Mouse (Mus musculus): ENCODE measurements around the gene Tbc1d8. TPM values are rescaled to one million over a fixed set of nuclear protein-coding genes. Genes with fewer than 3 reads are reported as not detected.

Gene Tbc1d8
- polyA plus RNA-seq, 1 experiment from 2014 or later, result 11.7 TPM

- Histone ChIP-seq H3K9ac (no peak overlapping the region), H3K27me3 (replicated peaks) (no peaks in the 10 kb centered on the region), H3K4me3 (no peak overlapping the region), H3K36me3 (peaks cover 71% of the 10 kb centered on the region), H3K4me2 (no peak overlapping the region), H3K9me3 (no peaks in the 10 kb centered on the region), H3K27ac (replicated peaks) (no peak overlapping the region), H3K4me1 (peaks cover 5% of the 10 kb centered on the region)
- no peak for ATAC-seq (ENCODE audit: extremely low read depth, insufficient number of reproducible peaks, low FRiP score, low TSS enrichment)
- 91% methylated on average over 9 of the region's 9 CpGs for WGBS
These were observed 101.8 kb downstream of the Tbc1d8 start for GRCm38 (mm10) chr1:39376726-39377240.

GRCm38 (mm10) chr1:39376121-39376520 is 102.4 kb downstream of the Tbc1d8 start:
- peaks cover 77% of the 10 kb centered on the region for H3K36me3 ChIP-seq
- WGBS, result 82% methylated on average over 7 of the region's 7 CpGs
- no peak for ATAC-seq (ENCODE audit: extremely low read depth, insufficient number of reproducible peaks, low FRiP score, low TSS enrichment)

GRCm38 (mm10) chr1:39374231-39374809 is 104.2 kb downstream of the Tbc1d8 start:
- H3K36me3 ChIP-seq, result peaks cover 89% of the 10 kb centered on the region
- ATAC-seq (ENCODE audit: extremely low read depth, insufficient number of reproducible peaks, low FRiP score, low TSS enrichment), result no peak
- H3K9me3 ChIP-seq, result no peaks in the 10 kb centered on the region
- no peak overlapping the region for H3K9ac ChIP-seq
- H3K27ac ChIP-seq (replicated peaks), result no peak overlapping the region
- WGBS, result 78% methylated on average over 5 of the region's 5 CpGs
- H3K4me1 ChIP-seq, result peaks cover 14% of the 10 kb centered on the region
- no peaks in the 10 kb centered on the region for H3K27me3 ChIP-seq (replicated peaks)
- H3K4me3 ChIP-seq, result no peak overlapping the region
- H3K4me2 ChIP-seq, result no peak overlapping the region

More at GRCm38 (mm10) chr1:39376121-39376520, 102.4 kb downstream of the Tbc1d8 start:
- Histone ChIP-seq H3K9me3 (no peaks in the 10 kb centered on the region), H3K4me2 (no peak overlapping the region), H3K4me3 (no peak overlapping the region), H3K9ac (no peak overlapping the region), H3K27ac (replicated peaks) (no peak overlapping the region), H3K27me3 (replicated peaks) (no peaks in the 10 kb centered on the region), H3K4me1 (peaks cover 5% of the 10 kb centered on the region)

GRCm38 (mm10) chr1:39373378-39373777 is 105.2 kb downstream of the Tbc1d8 start:
- H3K4me2 ChIP-seq, result no peak overlapping the region
- no peak for ATAC-seq (ENCODE audit: extremely low read depth, insufficient number of reproducible peaks, low FRiP score, low TSS enrichment)
- H3K4me3 ChIP-seq, result no peak overlapping the region
- no peak overlapping the region for H3K27ac ChIP-seq (replicated peaks)
- no peaks in the 10 kb centered on the region for H3K27me3 ChIP-seq (replicated peaks)
- H3K9ac ChIP-seq, result no peak overlapping the region
- WGBS, result 73% methylated on average over 4 of the region's 4 CpGs
- peaks cover 87% of the 10 kb centered on the region for H3K36me3 ChIP-seq
- peaks cover 16% of the 10 kb centered on the region for H3K4me1 ChIP-seq
- no peaks in the 10 kb centered on the region for H3K9me3 ChIP-seq

GRCm38 (mm10) chr1:39372220-39372843 is 106.2 kb downstream of the Tbc1d8 start:
- WGBS, result 76% methylated on average over 8 of the region's 8 CpGs
- H3K36me3 ChIP-seq, result peaks cover 77% of the 10 kb centered on the region

GRCm38 (mm10) chr1:39370431-39370830 is 108.1 kb downstream of the Tbc1d8 start:
- WGBS, result 73% methylated on average over 6 of the region's 6 CpGs
- Histone ChIP-seq H3K36me3 (peaks cover 63% of the 10 kb centered on the region), H3K27ac (replicated peaks) (no peak overlapping the region), H3K4me1 (peaks cover 22% of the 10 kb centered on the region), H3K4me3 (no peak overlapping the region), H3K9me3 (no peaks in the 10 kb centered on the region), H3K27me3 (replicated peaks) (no peaks in the 10 kb centered on the region), H3K4me2 (no peak overlapping the region), H3K9ac (peak overlapping the region; percentile 65)
- ATAC-seq (ENCODE audit: extremely low read depth, insufficient number of reproducible peaks, low FRiP score, low TSS enrichment), result no peak

More at GRCm38 (mm10) chr1:39372220-39372843, 106.2 kb downstream of the Tbc1d8 start:
- no peak for ATAC-seq (ENCODE audit: extremely low read depth, insufficient number of reproducible peaks, low FRiP score, low TSS enrichment)
- Histone ChIP-seq H3K4me1 (peaks cover 16% of the 10 kb centered on the region), H3K27ac (replicated peaks) (0 out of 2 replicates have a peak overlapping the region, but pooled peaks have one; percentile 20), H3K27me3 (replicated peaks) (no peaks in the 10 kb centered on the region), H3K9me3 (no peaks in the 10 kb centered on the region), H3K9ac (no peak overlapping the region; the same call in 1 of the 2 replicates), H3K4me2 (no peak overlapping the region), H3K4me3 (no peak overlapping the region)

GRCm38 (mm10) chr1:39368267-39368841 is 110.2 kb downstream of the Tbc1d8 start:
- ATAC-seq (ENCODE audit: extremely low read depth, insufficient number of reproducible peaks, low FRiP score, low TSS enrichment), result peak; percentile 33; the same call in 1 of the 2 replicates
- WGBS, result under 1% methylated on average over 34 of the region's 34 CpGs
- Histone ChIP-seq H3K27me3 (replicated peaks) (no peaks in the 10 kb centered on the region), H3K4me3 (peak overlapping the region; percentile 96), H3K9ac (peak overlapping the region; percentile 100), H3K36me3 (peaks cover 43% of the 10 kb centered on the region), H3K9me3 (no peaks in the 10 kb centered on the region), H3K4me2 (peak overlapping the region; percentile 95), H3K4me1 (peaks cover 22% of the 10 kb centered on the region), H3K27ac (replicated peaks) (peak overlapping the region; percentile 90)

- H3K4me2 ChIP-seq, result peak within 1 kb of the TSS; percentile 95
- H3K27me3 ChIP-seq (replicated peaks), result no peaks in the 10 kb centered on the region
- peaks cover 22% of the 10 kb centered on the region for H3K4me1 ChIP-seq
- peak within 1 kb of the TSS; percentile 100 for H3K9ac ChIP-seq
- under 1% methylated on average over 62 of the region's 62 CpGs for WGBS
- peaks cover 37% of the 10 kb centered on the region for H3K36me3 ChIP-seq
- peak within 1 kb of the TSS; percentile 90 for H3K27ac ChIP-seq (replicated peaks)
- peak; percentile 97 for ATAC-seq (ENCODE audit: extremely low read depth, insufficient number of reproducible peaks, low FRiP score, low TSS enrichment)
- no peaks in the 10 kb centered on the region for H3K9me3 ChIP-seq
- H3K4me3 ChIP-seq, result peak within 1 kb of the TSS; percentile 96
These were observed 110.8 kb downstream of the Tbc1d8 start, which contains the start of gene Rpl31 for GRCm38 (mm10) chr1:39367601-39368266. Gene Rpl31 (plus strand): TSS chr1:39367842.

- H3K4me2 ChIP-seq, result peak overlapping the region; percentile 95
- peaks cover 29% of the 10 kb centered on the region for H3K4me1 ChIP-seq
- H3K27ac ChIP-seq (replicated peaks), result 0 out of 2 replicates have a peak overlapping the region, but pooled peaks have one; percentile 3
- peak overlapping the region; percentile 79 for H3K9ac ChIP-seq
- no peak for ATAC-seq (ENCODE audit: extremely low read depth, insufficient number of reproducible peaks, low FRiP score, low TSS enrichment)
- no peaks in the 10 kb centered on the region for H3K9me3 ChIP-seq
- H3K4me3 ChIP-seq, result peak overlapping the region; percentile 96
- 27% methylated on average over 6 of the region's 6 CpGs for WGBS
- peaks cover 30% of the 10 kb centered on the region for H3K36me3 ChIP-seq
- peaks cover under 1% of the 10 kb centered on the region; the same call in 1 of the 2 replicates for H3K27me3 ChIP-seq (replicated peaks)
These were observed 111.5 kb downstream of the Tbc1d8 start for GRCm38 (mm10) chr1:39367045-39367444.

- 75% methylated on average over 1 of the region's 1 CpGs for WGBS
- Histone ChIP-seq H3K9me3 (no peaks in the 10 kb centered on the region), H3K4me2 (no peak overlapping the region), H3K4me1 (peaks cover 33% of the 10 kb centered on the region), H3K27me3 (replicated peaks) (peaks cover 10% of the 10 kb centered on the region), H3K36me3 (peaks cover 15% of the 10 kb centered on the region), H3K4me3 (no peak overlapping the region), H3K27ac (replicated peaks) (no peak overlapping the region), H3K9ac (no peak overlapping the region)
- ATAC-seq (ENCODE audit: extremely low read depth, insufficient number of reproducible peaks, low FRiP score, low TSS enrichment), result no peak
These were observed 113.0 kb downstream of the Tbc1d8 start for GRCm38 (mm10) chr1:39365562-39365961.

GRCm38 (mm10) chr1:39362515-39362893 is 116.1 kb downstream of the Tbc1d8 start:
- no peak overlapping the region for H3K27ac ChIP-seq (replicated peaks)
- 38% methylated on average over 7 of the region's 7 CpGs for WGBS
- H3K4me3 ChIP-seq, result no peak overlapping the region
- peak overlapping the region; percentile 65 for H3K4me2 ChIP-seq
- no peak for ATAC-seq (ENCODE audit: extremely low read depth, insufficient number of reproducible peaks, low FRiP score, low TSS enrichment)
- H3K27me3 ChIP-seq (replicated peaks), result peaks cover 14% of the 10 kb centered on the region
- H3K9ac ChIP-seq, result no peak overlapping the region; the same call in 1 of the 2 replicates
- H3K4me1 ChIP-seq, result peaks cover 17% of the 10 kb centered on the region
- H3K9me3 ChIP-seq, result peaks cover 6% of the 10 kb centered on the region; the same call in 1 of the 2 replicates
- no peaks in the 10 kb centered on the region for H3K36me3 ChIP-seq

Measured in heart, embryonic 13.5 days (tissue).